Mouse (Mus musculus) lung, postnatal 0 days (tissue): ENCODE data around the gene Gm38394.

Experiments used
- CTCF ChIP-seq: IDR thresholded peaks from 2 replicates; pipeline ENCODE4 v1.5.1; 2016; ENCODE audit warnings: antibody characterized with exemption, mild to moderate bottlenecking
- EP300 ChIP-seq: IDR thresholded peaks from 2 replicates; pipeline ENCODE4 v1.6.1; 2016; ENCODE audit warnings: antibody characterized with exemption, mild to moderate bottlenecking, control low read depth

DNA sequence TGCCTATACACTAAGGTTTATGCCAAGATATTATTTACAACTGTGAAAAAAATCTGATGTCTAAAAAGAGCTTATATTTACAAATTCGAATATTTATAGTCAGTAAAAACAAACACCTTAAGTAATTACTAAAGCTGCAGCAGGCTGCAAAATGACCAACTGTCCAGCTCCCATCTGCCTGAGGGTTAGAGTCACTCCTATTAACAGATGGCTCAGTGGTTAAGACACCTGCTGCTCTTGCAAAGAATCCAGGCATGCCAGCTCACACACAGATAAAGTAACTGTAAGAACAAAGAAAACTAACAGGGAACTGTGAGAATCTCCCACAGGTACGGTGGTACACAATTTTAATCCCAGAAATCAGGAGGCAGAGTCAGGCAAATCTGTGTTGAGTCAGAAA, 36.1 kb downstream of the Gm38394 start:
- TF ChIP-seq CTCF (no peak), EP300 (no peak)
